Mouse (Mus musculus) lung, embryonic 14.5 days (tissue): ENCODE measurements at regions not wholly inside any gene's neighbourhood (a gene's known extent, or its start where the extent isn't known, plus 50 kb on each side); places are given as distances from the start of the nearest gene placed in this dataset.

ENCODE experiments used
- ATAC-seq: fragments of 200-750 bp; cut with Nextera tagmentation; 2 replicates; pipeline ENCODE4 v1.8.0; 2017; ENCODE audit warnings: mild to moderate bottlenecking, moderate TSS enrichment, moderate library complexity; ENCODE audit not compliant: insufficient read depth
- DNase-seq: peaks from one replicate; pipeline ENCODE4 v3.0.0-alpha.2; 2015
- H3K27ac ChIP-seq: fragments of 300-500 bp; sonication (generic); 2 replicates; pipeline ENCODE4 v1.5.1; 2014; ENCODE audit warnings: low read depth, mild to moderate bottlenecking, moderate library complexity
- H3K27me3 ChIP-seq: fragments of 300-500 bp; sonication (generic); 2 replicates; pipeline ENCODE4 v1.6.1; 2014; ENCODE audit warnings: low read length, control low read depth; ENCODE audit not compliant: insufficient read depth
- H3K36me3 ChIP-seq: fragments of 300-500 bp; sonication (generic); 2 replicates; pipeline ENCODE4 v1.6.1; 2014; ENCODE audit warnings: control low read depth; ENCODE audit not compliant: insufficient read depth
- H3K4me1 ChIP-seq: fragments of 300-500 bp; sonication (generic); 2 replicates; pipeline ENCODE4 v1.6.1; 2014; ENCODE audit warnings: antibody characterized with exemption, control low read depth; ENCODE audit not compliant: insufficient read depth
- H3K4me2 ChIP-seq: fragments of 300-500 bp; sonication (generic); 2 replicates; pipeline ENCODE4 v1.6.1; 2014; ENCODE audit warnings: mild to moderate bottlenecking
- H3K4me3 ChIP-seq: fragments of 300-500 bp; sonication (generic); 2 replicates; pipeline ENCODE4 v1.5.1; 2014; ENCODE audit warnings: low read depth, low read length
- H3K9ac ChIP-seq: fragments of 300-500 bp; sonication (generic); 2 replicates; pipeline ENCODE4 v1.6.1; 2014
- H3K9me3 ChIP-seq: fragments of 300-500 bp; sonication (generic); 2 replicates; pipeline ENCODE4 v1.6.1; 2016; ENCODE audit warnings: low read depth, low read length, control low read depth
- CTCF ChIP-seq: IDR thresholded peaks from 2 replicates; pipeline ENCODE4 v1.5.1; 2016; ENCODE audit warnings: antibody characterized with exemption, low read depth
- WGBS: fragments of 180-500 bp; shearing (Covaris S2); extraction: QIAGEN DNeasy Blood & Tissue Kit; methylation state at CpG from one replicate; pipeline ENCODE4 v1.1.7; 2014; 5-methylcytosine and 5-hydroxymethylcytosine counted together

DNA sequence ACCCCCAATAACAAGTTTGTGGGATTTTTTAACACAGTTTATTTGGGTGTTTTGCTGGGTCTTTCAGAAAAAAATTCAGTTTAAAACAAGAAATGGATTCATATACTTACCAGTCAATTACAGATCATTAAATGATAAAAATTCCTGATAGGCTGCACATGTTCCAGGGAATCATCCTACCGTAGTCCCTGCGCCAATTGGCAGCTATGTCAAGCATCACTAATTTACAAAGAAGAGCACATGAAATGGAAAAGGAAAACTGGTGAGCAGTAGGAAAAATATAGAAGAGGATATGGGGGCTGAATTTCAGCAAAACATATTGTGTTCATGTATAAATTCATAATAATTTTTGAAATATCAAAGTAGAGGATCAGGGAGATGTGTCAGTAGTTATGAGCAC, 212.9 kb upstream of the Luzp2 start:
- DNase-seq, result no peak
- no peak for ATAC-seq
- Histone ChIP-seq H3K9ac (no peak overlapping the region), H3K27me3 (no peaks in the 10 kb centered on the region), H3K27ac (no peak overlapping the region), H3K9me3 (no peaks in the 10 kb centered on the region), H3K4me1 (no peaks in the 10 kb centered on the region), H3K36me3 (no peaks in the 10 kb centered on the region), H3K4me2 (no peak overlapping the region), H3K4me3 (no peak overlapping the region)
- TF ChIP-seq CTCF, result no peak
- 90% methylated on average over 2 of the region's 2 CpGs for WGBS

DNA sequence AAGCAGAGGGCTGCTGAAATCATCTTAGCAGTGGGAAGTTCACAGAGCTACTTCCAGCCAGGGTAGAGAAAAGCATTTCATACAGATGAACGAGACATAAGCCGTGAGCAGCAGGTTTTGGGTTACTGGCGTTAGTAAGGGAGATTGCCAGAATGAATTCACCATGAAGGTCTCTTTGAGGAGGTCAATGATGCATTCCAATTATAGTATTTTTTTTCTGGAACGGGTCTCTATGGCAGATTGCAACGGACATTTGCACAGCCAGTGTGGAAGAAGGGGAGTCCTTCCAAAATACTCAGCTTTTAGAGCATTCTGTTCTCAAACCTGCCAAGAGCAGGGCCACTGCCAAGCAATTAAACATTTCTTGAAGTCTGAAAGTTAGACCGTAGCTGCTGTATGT, 201.4 kb upstream of the Luzp2 start:
- Histone ChIP-seq H3K4me1 (no peaks in the 10 kb centered on the region), H3K9ac (no peak overlapping the region), H3K36me3 (no peaks in the 10 kb centered on the region), H3K9me3 (no peaks in the 10 kb centered on the region), H3K4me3 (no peak overlapping the region), H3K4me2 (no peak overlapping the region), H3K27ac (no peak overlapping the region), H3K27me3 (no peaks in the 10 kb centered on the region)
- TF ChIP-seq CTCF, result no peak
- ATAC-seq (no peak), DNase-seq (no peak)
- WGBS, result 81% methylated on average over 6 of the region's 6 CpGs

DNA sequence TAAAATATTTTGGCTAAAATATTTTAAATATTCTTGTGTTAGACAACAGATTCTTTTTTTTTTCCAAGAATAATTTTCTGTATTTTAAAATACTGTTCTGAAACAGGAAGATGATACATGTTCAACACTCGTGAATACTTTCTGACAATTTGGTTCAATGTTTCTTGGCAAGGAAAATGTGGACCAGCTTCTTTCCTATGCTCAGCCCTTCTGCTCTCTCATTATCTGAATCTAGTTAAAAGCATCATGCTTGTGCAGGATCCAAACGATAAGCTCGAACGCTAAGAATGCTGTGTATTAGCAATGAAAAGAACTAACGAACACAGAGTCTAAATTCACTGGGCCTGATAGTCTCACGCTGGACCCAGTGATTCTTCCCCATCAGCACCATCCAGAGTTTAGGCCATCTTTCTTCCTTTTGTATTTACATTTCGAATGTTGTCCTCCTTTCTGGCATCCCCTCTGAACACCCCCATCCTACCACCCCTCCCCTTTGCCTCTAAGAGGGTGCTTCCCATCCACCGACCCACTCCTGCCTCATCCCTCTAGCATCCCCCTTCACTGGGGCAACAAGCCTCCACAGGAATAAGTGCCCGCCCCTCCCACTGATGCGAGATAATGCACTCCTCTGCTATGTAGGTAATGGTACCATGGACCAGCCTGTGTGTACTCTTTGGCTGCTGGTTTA, 200.8 kb upstream of the Luzp2 start:
- Histone ChIP-seq H3K9me3 (no peaks in the 10 kb centered on the region), H3K4me3 (no peak overlapping the region), H3K4me1 (no peaks in the 10 kb centered on the region), H3K36me3 (no peaks in the 10 kb centered on the region), H3K27me3 (no peaks in the 10 kb centered on the region), H3K4me2 (no peak overlapping the region), H3K27ac (no peak overlapping the region), H3K9ac (no peak overlapping the region)
- 84% methylated on average over 10 of the region's 10 CpGs for whole genome bisulfite sequencing
- DNase-seq, result no peak
- no peak for TF ChIP-seq CTCF
- ATAC-seq, result no peak

DNA sequence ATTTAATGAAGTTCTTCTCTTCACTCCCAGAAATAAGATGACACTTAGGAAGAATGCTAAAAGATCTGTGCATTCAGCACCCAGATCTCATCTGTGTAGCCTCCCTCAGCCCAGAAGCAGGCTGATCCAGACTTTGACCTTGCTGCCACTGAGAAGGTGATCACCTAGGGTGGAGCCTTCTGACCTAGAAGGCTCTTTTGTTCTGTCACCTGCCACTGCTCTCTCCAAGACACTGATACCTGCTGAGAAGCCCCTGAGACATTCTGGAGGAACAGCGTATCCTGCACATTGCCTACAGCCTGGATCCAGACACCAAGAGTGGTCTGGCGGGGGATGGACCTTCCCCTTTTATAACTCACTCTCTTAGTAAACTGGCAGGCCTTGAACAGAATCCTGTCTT, 190.0 kb upstream of the Luzp2 start:
- Histone ChIP-seq H3K27me3 (no peaks in the 10 kb centered on the region), H3K9ac (no peak overlapping the region), H3K9me3 (no peaks in the 10 kb centered on the region), H3K4me3 (no peak overlapping the region), H3K36me3 (no peaks in the 10 kb centered on the region), H3K27ac (no peak overlapping the region), H3K4me1 (no peaks in the 10 kb centered on the region), H3K4me2 (no peak overlapping the region)
- TF ChIP-seq CTCF, result no peak
- ATAC-seq, result no peak
- WGBS, result 88% methylated on average over 2 of the region's 2 CpGs
- DNase-seq, result no peak

DNA sequence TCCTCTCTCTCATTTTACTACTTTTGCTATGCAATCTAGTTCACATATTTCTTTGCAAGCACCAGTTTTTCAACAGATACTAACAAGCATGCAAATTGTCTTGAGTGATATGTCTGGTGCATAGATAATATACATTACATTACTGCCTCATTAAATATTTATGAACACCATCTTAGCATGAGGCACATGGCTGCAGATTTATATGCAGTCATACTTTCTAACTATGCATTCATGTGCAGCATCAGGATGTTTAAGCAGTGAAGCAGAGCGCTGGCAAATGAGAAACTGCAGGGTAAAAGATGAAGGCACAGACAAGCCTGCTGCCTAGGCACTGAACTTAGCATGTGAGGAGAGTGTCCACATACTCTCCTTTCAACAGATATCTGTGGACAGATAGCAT, 186.3 kb upstream of the Luzp2 start:
- TF ChIP-seq CTCF, result no peak
- ATAC-seq, result no peak

More for the DNA sequence above, 186.3 kb upstream of the Luzp2 start:
- no peaks in the 10 kb centered on the region for H3K27me3 ChIP-seq
- H3K36me3 ChIP-seq, result no peaks in the 10 kb centered on the region
- DNase-seq, result no peak
- no peak overlapping the region for H3K4me2 ChIP-seq
- no peak overlapping the region for H3K27ac ChIP-seq
- no peak overlapping the region for H3K9ac ChIP-seq
- H3K4me1 ChIP-seq, result no peaks in the 10 kb centered on the region
- no peaks in the 10 kb centered on the region for H3K9me3 ChIP-seq
- WGBS, result 89% methylated on average over 1 of the region's 1 CpGs
- no peak overlapping the region for H3K4me3 ChIP-seq
